ENCODE assay signal across 9 mouse cellular contexts in genomic region chr2:155811821-155812396, GRCm38 (mm10). TPM values are rescaled to one million over a fixed set of nuclear protein-coding genes. Genes with fewer than 3 reads are reported as not detected.
DNase-seq lines count a peak whose midpoint lies in the region; ATAC-seq and TF ChIP-seq lines count a peak whose summit lies in the region.
"Had no signal": no experiment of that assay in that cellular context is flagged by ENCODE, and none has a peak within 500 bp of the region (broad histone marks: within the 10 kb centered on the region; RNA-seq: fewer than 3 reads in every experiment).

No protein-coding gene starts in this region.

- 38% methylated on average over 16 of the region's 16 CpGs for WGBS in liver, embryonic 14.5 days (ENCODE audit: insufficient replicate concordance)

- no peak for ATAC-seq in liver, embryonic 14.5 days (ENCODE audit: insufficient read depth)

- no peak overlapping the region for H3K27ac ChIP-seq in liver, embryonic 14.5 days
- H3K27ac ChIP-seq: limb, embryonic 13.5 days had no signal

- H3K4me3 ChIP-seq in liver, embryonic 14.5 days (ENCODE audit: insufficient read depth in 1 of 2, low read depth in 2 of 2, low read length in 2 of 2): no peak overlapping the region
- H3K4me3 ChIP-seq: limb, embryonic 13.5 days had no signal

- no peaks in the 10 kb centered on the region for H3K9me3 ChIP-seq in liver, embryonic 14.5 days (ENCODE audit: control insufficient read depth, low read length)
- H3K9me3 ChIP-seq: limb, embryonic 13.5 days had no signal

- H3K4me1 ChIP-seq in liver, embryonic 14.5 days (replicated peaks; ENCODE audit: control insufficient read depth in 2 of 2, insufficient read depth in 2 of 2, low read length in 1 of 2): no peaks in the 10 kb centered on the region

- TF ChIP-seq CTCF in liver, embryonic 14.5 days (IDR thresholded peaks at IDR 0.05; ENCODE audit: low read depth): peak; percentile 97

- H3K4me2 ChIP-seq in liver, embryonic 14.5 days (ENCODE audit: low read depth): no peak overlapping the region
- H3K4me2 ChIP-seq: limb, embryonic 13.5 days had no signal

- TF ChIP-seq EP300 in liver, embryonic 14.5 days (IDR thresholded peaks at IDR 0.05; ENCODE audit: low read depth): no peak

- H3K36me3 ChIP-seq in liver, embryonic 14.5 days (replicated peaks; ENCODE audit: control insufficient read depth, insufficient read depth, low read depth): no peaks in the 10 kb centered on the region
- H3K36me3 ChIP-seq: limb, embryonic 13.5 days had no signal

- DNase-seq in B cell, adult 2 months: peak; percentile 88 to 90
- DNase-seq in ES-CJ7 (ENCODE audit: low read depth, low spot score): peak; percentile 92
- DNase-seq in cerebellum, adult 11 months: peak; percentile 96
- peak; percentile 74 for DNase-seq in forelimb bud, embryonic 11.5 days (ENCODE audit: low read depth, low spot score)
- DNase-seq in kidney, postnatal 14 days: peak; percentile 75
- peak; percentile 42 to 60 (median 45) for DNase-seq in liver, embryonic 14.5 days (ENCODE audit: low read depth in 3 of 3, low spot score in 3 of 3)
- peak; percentile 94 for DNase-seq in right cerebral cortex, adult 2 months (ENCODE audit: low spot score in 2 of 2)
- peak; percentile 79 for DNase-seq in urinary bladder, postnatal 14 days (ENCODE audit: low spot score)

- no peaks in the 10 kb centered on the region for H3K27me3 ChIP-seq in liver, embryonic 14.5 days (ENCODE audit: control insufficient read depth, insufficient read depth, low read length)
- H3K27me3 ChIP-seq: limb, embryonic 13.5 days had no signal

- no peak overlapping the region for H3K9ac ChIP-seq in liver, embryonic 14.5 days (replicated peaks)
- H3K9ac ChIP-seq: limb, embryonic 13.5 days had no signal

RNA-seq across cellular contexts. Expression of gene BC029722, which starts 7.3 kb away (rescaled TPM):
- 3.7 and 5.0 TPM in 2 replicates for polyA plus RNA-seq in liver, embryonic 14.5 days (2012; rRNA removed)
- 2.6 and 2.7 TPM in 2 replicates for polyA plus RNA-seq in liver, embryonic 14.5 days (2014; fragmentation: Nextera tagmentation; extraction: Ambion mirVana)

RNA-seq across cellular contexts. Expression of gene Eif6, which starts 14.8 kb away (rescaled TPM):
- polyA plus RNA-seq in liver, embryonic 14.5 days (2012; rRNA removed): 40.9 and 62.4 TPM in 2 replicates
- 128 TPM in 2 replicates for polyA plus RNA-seq in liver, embryonic 14.5 days (2014; fragmentation: Nextera tagmentation; extraction: Ambion mirVana)

RNA-seq across cellular contexts. Expression of gene Fam83c, which starts 22.7 kb away (rescaled TPM):
- not detected in 2 replicates for polyA plus RNA-seq in liver, embryonic 14.5 days (2012; rRNA removed)
- polyA plus RNA-seq in liver, embryonic 14.5 days (2014; fragmentation: Nextera tagmentation; extraction: Ambion mirVana): 0.05 and 0.09 TPM in 2 replicates

RNA-seq across cellular contexts. Expression of gene Mmp24, which starts 36.8 kb away (rescaled TPM):
- 0.01 and 0.06 TPM in 2 replicates for polyA plus RNA-seq in liver, embryonic 14.5 days (2012; rRNA removed)
- polyA plus RNA-seq in liver, embryonic 14.5 days (2014; fragmentation: Nextera tagmentation; extraction: Ambion mirVana): not detected in 2 replicates

Comparison
In these comparisons a context has a peak if more than half of its experiments do, and no peak if none do; other contexts are left out.
1. DNase-seq: peak in every context shown above with its lines; median percentile 96 in cerebellum, adult 11 months; 94 in right cerebral cortex, adult 2 months; 92 in ES-CJ7; 89 in B cell, adult 2 months; 79 in urinary bladder, postnatal 14 days; 75 in kidney, postnatal 14 days; 74 in forelimb bud, embryonic 11.5 days; 45 in liver, embryonic 14.5 days.